In genomic region chr12:100203759-100204158, GRCm38 (mm10) we compare ENCODE assay signal across 15 mouse cellular contexts. TPM values are rescaled to one million over a fixed set of nuclear protein-coding genes. Genes with fewer than 3 reads are reported as not detected.
DNase-seq lines count a peak whose midpoint lies in the region; ATAC-seq and TF ChIP-seq lines count a peak whose summit lies in the region.
"Had no signal": no experiment of that assay in that cellular context is flagged by ENCODE, and none has a peak within 500 bp of the region (broad histone marks: within the 10 kb centered on the region; RNA-seq: fewer than 3 reads in every experiment).

No protein-coding gene starts in this region.

- H3K27ac ChIP-seq in heart, embryonic 15.5 days, result peak overlapping the region; percentile 41
- no peak overlapping the region for H3K27ac ChIP-seq in lung, embryonic 14.5 days (ENCODE audit: low read depth)
- peak overlapping the region; percentile 44; the same call in 1 of the 2 replicates for H3K27ac ChIP-seq in stomach, embryonic 16.5 days (ENCODE audit: low read length)
- H3K27ac ChIP-seq: liver, embryonic 12.5 days had no signal

- no peak for ATAC-seq in heart, embryonic 15.5 days (replicated peaks; ENCODE audit: insufficient number of reproducible peaks, insufficient read depth, low FRiP score, low read depth)
- ATAC-seq in lung, embryonic 14.5 days (ENCODE audit: insufficient read depth), result no peak
- ATAC-seq in stomach, embryonic 16.5 days (ENCODE audit: insufficient read depth, low FRiP score), result no peak
- ATAC-seq in cerebellum, adult (ENCODE audit: insufficient number of reproducible peaks, low FRiP score, low TSS enrichment), result no peak
- ATAC-seq: CD4-positive, CD25-positive, alpha-beta regulatory T cell, adult 4 months; forebrain, embryonic 16.5 days; liver, embryonic 12.5 days had no signal

- H3K9ac ChIP-seq in heart, embryonic 15.5 days, result no peak overlapping the region
- H3K9ac ChIP-seq in lung, embryonic 14.5 days, result no peak overlapping the region
- H3K9ac ChIP-seq in stomach, embryonic 16.5 days (ENCODE audit: low read length), result no peak overlapping the region
- H3K9ac ChIP-seq: liver, embryonic 12.5 days had no signal

- peaks cover 26% of the 10 kb centered on the region for H3K4me1 ChIP-seq in heart, embryonic 15.5 days (replicated peaks)
- 0 out of 2 replicates have a peak, but pooled peaks cover 4% of the 10 kb centered on the region for H3K4me1 ChIP-seq in lung, embryonic 14.5 days (ENCODE audit: insufficient read depth)
- peaks cover 13% of the 10 kb centered on the region for H3K4me1 ChIP-seq in stomach, embryonic 16.5 days (ENCODE audit: control insufficient read depth, insufficient read depth, low read length)

- no peak for DNase-seq in heart, adult 8-10 months (ENCODE audit: low spot score)
- peak; percentile 5 for DNase-seq in lung, embryonic 14.5 days
- no peak for DNase-seq in lung, postnatal 4 days
- DNase-seq in brain, adult 2 months (ENCODE audit: low read depth, low spot score), result peak; percentile 29
- DNase-seq: adrenal gland, postnatal 36 days; lung, postnatal 10 days; right cerebral cortex, postnatal 4 days; thymus, adult 2 months had no signal

- H3K27me3 ChIP-seq in heart, embryonic 15.5 days, result no peaks in the 10 kb centered on the region
- H3K27me3 ChIP-seq in lung, embryonic 14.5 days (ENCODE audit: insufficient read depth, low read length), result no peaks in the 10 kb centered on the region
- H3K27me3 ChIP-seq in stomach, embryonic 16.5 days (ENCODE audit: control insufficient read depth, insufficient read depth, low read length), result no peaks in the 10 kb centered on the region
- H3K27me3 ChIP-seq: liver, embryonic 12.5 days had no signal

- H3K9me3 ChIP-seq in heart, embryonic 15.5 days (replicated peaks), result no peaks in the 10 kb centered on the region
- no peaks in the 10 kb centered on the region for H3K9me3 ChIP-seq in lung, embryonic 14.5 days (ENCODE audit: low read depth, low read length)
- no peaks in the 10 kb centered on the region for H3K9me3 ChIP-seq in stomach, embryonic 16.5 days (replicated peaks; ENCODE audit: control insufficient read depth, low read length)
- H3K9me3 ChIP-seq: liver, embryonic 12.5 days had no signal

- peaks cover 65% of the 10 kb centered on the region for H3K36me3 ChIP-seq in heart, embryonic 15.5 days
- peaks cover 66% of the 10 kb centered on the region for H3K36me3 ChIP-seq in lung, embryonic 14.5 days (ENCODE audit: insufficient read depth)
- H3K36me3 ChIP-seq in stomach, embryonic 16.5 days (ENCODE audit: control insufficient read depth, insufficient read depth, low read length), result peaks cover 17% of the 10 kb centered on the region

- H3K4me3 ChIP-seq in heart, embryonic 15.5 days, result no peak overlapping the region
- H3K4me3 ChIP-seq in lung, embryonic 14.5 days (ENCODE audit: low read depth, low read length), result no peak overlapping the region
- no peak overlapping the region for H3K4me3 ChIP-seq in stomach, embryonic 16.5 days (replicated peaks; ENCODE audit: low read length)
- H3K4me3 ChIP-seq: liver, embryonic 12.5 days had no signal

- no peak overlapping the region for H3K4me2 ChIP-seq in heart, embryonic 15.5 days
- no peak overlapping the region for H3K4me2 ChIP-seq in lung, embryonic 14.5 days
- no peak overlapping the region for H3K4me2 ChIP-seq in stomach, embryonic 16.5 days (ENCODE audit: low read depth, low read length)
- H3K4me2 ChIP-seq: liver, embryonic 12.5 days; midbrain, embryonic 11.5 days had no signal

- TF ChIP-seq CTCF in lung, embryonic 14.5 days (IDR thresholded peaks at IDR 0.05; ENCODE audit: low read depth), result no peak

- WGBS in heart, embryonic 15.5 days, result 58% methylated on average over 3 of the region's 3 CpGs
- 70% methylated on average over 3 of the region's 3 CpGs for WGBS in lung, embryonic 14.5 days
- WGBS in stomach, embryonic 16.5 days, result 64% methylated on average over 3 of the region's 3 CpGs

RNA-seq across cellular contexts. Expression of gene Calm1, which starts 4.5 kb away (rescaled TPM):
- 731 and 759 TPM in 2 replicates for polyA plus RNA-seq in heart, embryonic 15.5 days (2015; fragmentation: Nextera tagmentation; extraction: Ambion mirVana)
- total RNA-seq in heart, adult 8-10 months (2022), result 100 to 1,000 TPM; 183 to 222 (median 211) TPM
- polyA plus RNA-seq in lung, embryonic 14.5 days (2014; fragmentation: Nextera tagmentation; extraction: Ambion mirVana), result 1,610 and 1,758 TPM in 2 replicates
- polyA plus RNA-seq in stomach, embryonic 16.5 days (2015; fragmentation: Nextera tagmentation; extraction: Ambion mirVana), result 1,641 and 1,693 TPM in 2 replicates

RNA-seq across cellular contexts. Expression of gene Nrde2, which starts 44.3 kb away (rescaled TPM):
- polyA plus RNA-seq in heart, embryonic 15.5 days (2015; fragmentation: Nextera tagmentation; extraction: Ambion mirVana), result 7.6 and 9.0 TPM in 2 replicates
- 10 to 100 TPM in 2 of 4 experiments, 1 to 10 TPM in 2; 8.1 to 14.2 (median 10.9) TPM for total RNA-seq in heart, adult 8-10 months (2022)
- polyA plus RNA-seq in lung, embryonic 14.5 days (2014; fragmentation: Nextera tagmentation; extraction: Ambion mirVana), result 14.5 and 16.7 TPM in 2 replicates
- polyA plus RNA-seq in stomach, embryonic 16.5 days (2015; fragmentation: Nextera tagmentation; extraction: Ambion mirVana), result 9.2 and 11.1 TPM in 2 replicates

Comparison
In these comparisons a context has a peak if more than half of its experiments do, and no peak if none do; other contexts are left out.
1. DNase-seq: peak in lung, embryonic 14.5 days (single experiment) and brain, adult 2 months (single experiment); none in heart, adult 8-10 months (single experiment) and lung, postnatal 4 days (0 of 2).